Mouse (Mus musculus) induced T-regulatory cell, adult 2 months (primary cell): ENCODE results near the gene Hoxb7.
A peak's percentile ranks its signal among the peaks of the same experiment; 100 is the strongest.

Experiments
- DNase-seq: peaks from one replicate; pipeline ENCODE4 v3.0.0-alpha.2; 2012; ENCODE audit warnings: low read depth

The Hoxb7 gene

DNA sequence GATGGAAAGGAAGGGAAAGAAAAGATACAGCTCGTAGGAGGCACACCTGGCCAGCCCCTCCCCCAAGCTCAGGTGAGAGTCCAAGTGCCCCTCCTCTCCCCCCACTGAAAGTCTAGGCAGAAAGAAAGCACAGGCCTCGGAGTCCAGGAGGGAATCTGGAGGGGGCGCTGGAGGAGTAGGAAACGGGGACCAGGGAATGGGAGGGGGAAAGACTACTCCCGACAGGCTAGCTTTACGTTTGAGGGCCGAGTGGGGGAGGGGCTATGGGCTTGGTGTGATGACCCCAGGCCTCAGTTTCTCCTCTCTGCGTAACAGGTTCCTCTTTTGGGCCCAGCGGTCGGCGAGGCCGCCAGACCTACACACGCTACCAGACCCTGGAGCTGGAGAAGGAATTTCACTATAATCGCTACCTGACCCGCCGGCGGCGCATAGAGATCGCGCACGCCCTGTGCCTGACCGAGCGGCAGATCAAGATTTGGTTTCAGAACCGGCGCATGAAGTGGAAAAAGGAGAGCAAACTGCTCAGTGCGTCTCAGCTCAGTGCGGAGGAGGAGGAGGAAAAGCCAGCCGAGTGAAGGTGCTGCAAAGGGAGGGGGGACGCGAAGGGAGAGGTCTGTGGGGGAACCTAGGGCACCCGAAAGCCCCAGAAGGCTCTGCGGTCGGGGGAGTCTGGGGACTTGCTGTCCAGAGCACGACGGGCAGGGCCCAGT lies 14.1 kb downstream of the Hoxb7 start:
- DNase-seq, result no peak

GRCm38 (mm10) chr11:96301064-96301431 lies 14.6 kb downstream of the Hoxb7 start:
- DNase-seq, result no peak

DNA sequence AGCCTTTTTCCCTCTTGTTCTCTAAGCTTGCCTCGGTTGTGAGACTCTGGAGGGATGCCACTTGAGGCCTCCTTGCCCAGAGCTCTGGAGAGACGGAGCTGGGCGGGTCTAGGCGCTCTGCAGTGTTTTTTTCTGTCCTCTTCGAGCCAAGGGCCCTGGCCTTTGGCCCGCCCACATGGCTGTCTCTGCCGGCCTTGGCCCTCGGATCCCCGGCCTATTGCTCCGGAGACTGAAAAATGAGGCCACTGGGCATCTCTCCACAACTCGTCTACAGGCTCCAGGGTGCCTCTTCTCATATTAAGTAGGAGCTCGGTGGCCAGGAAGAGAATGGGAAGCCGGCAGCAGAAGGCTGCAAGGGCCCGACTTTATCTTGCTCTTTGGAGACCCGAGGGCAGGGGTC lies 15.4 kb downstream of the Hoxb7 start:
- DNase-seq, result no peak

- DNase-seq, result no peak
Measured at GRCm38 (mm10) chr11:96302381-96303150, 16.1 kb downstream of the Hoxb7 start.

- DNase-seq, result peak; percentile 78
Measured at GRCm38 (mm10) chr11:96303151-96304099, 17.0 kb downstream of the Hoxb7 start, which contains the start of gene Hoxb5. TSS of gene Hoxb5 (plus strand) at chr11:96303336.

DNA sequence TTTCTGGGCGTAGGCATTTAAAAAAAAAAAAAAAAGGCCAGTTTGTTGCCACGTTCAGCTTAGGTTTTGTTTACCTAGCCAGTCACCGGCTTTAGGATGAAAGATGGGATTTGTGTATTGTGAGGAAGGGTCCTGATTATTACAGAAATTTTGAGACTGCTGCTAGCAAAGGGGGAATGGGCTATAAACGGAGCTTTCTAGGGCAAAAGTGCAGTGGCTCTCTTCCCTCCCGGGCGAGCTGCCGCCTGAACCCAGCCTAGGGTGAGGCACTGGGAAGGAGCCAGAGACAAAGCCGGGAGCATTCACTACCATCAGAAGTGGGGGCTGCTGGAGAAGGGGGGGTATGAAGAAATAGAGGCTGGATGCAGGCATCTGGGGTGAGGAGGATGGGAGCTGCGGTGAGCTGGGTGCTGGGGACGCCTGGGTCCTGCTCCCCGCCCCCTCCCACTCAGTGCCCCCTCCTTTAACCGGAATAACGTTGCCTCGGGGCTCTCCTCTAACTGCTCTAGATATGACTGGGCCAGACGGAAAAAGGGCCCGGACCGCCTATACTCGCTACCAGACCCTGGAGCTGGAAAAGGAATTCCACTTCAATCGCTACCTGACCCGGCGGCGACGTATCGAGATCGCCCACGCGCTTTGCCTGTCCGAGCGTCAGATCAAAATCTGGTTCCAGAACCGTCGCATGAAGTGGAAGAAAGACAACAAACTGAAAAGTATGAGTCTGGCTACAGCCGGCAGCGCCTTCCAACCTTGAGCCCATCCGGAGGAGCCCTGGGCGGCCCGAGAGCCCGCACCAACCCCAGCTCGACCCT lies 18.2 kb downstream of the Hoxb7 start:
- no peak for DNase-seq

DNA sequence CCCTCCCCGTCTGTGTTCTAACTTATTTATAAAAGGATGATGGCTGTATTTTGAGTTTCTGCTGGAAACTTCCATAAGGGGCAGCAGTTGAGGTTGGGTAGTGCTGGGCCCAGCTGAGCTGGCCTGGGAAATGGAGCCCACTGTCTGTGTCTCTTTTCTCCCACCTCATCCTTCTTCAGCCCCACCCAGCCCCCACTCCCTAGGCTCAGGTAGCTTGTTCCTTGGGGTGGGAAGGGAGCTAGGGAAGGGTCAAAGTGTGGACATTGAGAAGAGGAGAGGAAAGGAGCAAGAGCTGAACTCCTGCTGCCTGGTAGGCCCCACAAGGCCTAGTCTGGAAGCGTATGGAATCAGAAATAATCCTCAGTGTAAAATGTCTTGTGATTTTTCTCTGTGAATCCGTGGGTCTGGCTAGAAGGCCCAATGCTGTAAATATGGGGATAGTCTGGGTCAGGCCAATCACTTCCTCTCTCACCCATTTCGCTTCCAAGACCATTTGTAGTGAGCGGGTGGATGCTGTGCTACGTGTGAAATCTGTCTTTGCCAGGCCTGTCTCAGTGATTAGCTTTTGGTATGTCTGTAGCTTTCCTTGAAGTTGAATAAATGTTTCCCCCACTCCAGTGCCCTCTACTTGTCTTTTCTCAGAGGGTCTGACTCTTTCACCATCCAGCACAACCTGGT lies 19.2 kb downstream of the Hoxb7 start:
- DNase-seq, result no peak

DNA sequence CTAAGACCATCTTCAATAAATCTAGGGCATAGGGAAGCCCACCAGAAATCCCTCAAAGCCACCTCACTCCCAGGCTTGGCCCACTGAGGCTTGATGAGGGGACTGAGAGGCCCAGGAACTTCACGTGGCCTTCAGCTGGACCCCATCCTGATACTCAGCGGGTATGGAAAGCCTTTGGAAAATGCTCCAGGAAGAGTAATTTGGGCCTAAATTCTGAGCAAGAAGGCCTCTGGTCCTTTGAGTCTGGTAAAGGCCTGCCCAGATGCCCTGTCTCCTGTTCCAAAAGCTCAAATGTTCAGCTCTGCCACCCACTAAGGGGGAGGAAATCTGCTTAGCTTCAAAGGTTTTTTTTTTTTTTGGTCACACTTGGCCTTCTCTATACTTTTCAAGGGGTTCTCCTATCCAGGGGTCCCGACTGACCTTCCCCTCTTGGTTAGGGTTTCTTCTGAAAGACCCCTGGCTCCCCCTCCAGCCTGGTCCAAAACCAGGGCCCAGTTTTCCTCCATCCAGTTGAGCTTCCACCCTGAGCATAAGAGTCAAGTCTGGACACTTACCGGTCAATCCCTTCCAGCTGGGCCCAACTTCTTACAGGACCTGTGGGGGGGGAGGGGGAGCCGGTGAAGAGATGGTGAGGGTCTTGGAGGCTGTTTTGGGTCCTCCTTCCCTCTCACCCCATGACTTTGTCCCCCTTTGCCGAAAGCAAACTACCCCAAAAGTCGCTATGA lies 19.9 kb downstream of the Hoxb7 start:
- no peak for DNase-seq

DNA sequence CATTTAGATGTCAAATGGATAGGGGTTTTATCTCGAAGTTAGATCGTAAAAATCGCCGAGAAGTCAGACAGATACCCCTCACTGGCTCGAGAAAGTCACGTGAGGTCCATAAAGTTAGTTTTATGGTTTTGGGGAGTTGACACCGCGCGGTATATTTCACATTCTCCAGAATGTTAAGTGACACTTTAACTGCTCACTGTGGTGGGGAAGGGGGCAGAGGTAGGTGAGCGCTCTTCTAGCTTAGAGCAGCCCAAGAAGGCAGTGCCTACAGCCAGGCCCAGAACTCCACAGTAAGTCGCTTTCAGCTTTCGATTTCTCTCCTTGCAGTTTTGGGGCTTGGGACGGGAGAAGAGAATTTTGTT lies 20.5 kb downstream of the Hoxb7 start:
- DNase-seq, result no peak

DNA sequence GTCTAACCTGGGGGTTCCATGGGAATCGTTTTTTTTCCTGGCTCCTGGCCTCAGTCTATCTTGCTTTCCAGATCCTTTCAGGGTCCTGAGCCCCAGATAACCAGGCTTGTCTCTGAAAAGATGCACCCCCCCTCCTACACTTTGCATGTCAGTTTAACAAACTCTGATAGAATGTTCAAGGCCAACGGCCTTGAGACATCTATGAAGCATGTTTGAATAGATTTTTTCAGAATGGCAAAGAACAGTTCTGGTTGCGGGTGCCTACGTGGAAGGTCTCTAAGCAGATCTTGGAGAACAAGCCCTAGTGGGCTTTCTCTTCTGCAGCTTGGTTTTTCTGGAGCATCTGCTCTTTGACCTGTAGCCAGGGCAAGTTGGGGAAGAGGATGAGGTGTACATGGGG lies 22.3 kb downstream of the Hoxb7 start:
- no peak for DNase-seq

DNA sequence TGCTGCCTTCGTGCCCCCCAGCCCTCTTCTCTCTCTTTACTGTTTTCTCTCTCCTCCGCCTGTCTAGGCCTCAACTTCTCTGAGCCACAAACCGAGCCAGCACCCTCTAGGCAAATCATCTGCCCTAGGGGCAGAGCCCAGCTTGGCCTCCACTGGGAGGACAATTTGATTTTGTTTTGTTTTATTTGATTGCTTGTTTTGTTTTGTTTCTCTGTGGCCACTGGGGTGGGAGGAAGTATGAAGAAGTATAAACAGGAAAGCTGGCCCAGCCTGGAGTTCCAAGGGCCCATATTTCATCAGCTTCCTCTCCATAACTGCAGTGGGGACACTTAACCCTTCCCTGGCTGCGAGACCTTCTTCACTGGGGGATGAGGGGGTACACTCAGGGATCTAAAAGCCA lies 22.9 kb downstream of the Hoxb7 start:
- DNase-seq, result no peak

DNA sequence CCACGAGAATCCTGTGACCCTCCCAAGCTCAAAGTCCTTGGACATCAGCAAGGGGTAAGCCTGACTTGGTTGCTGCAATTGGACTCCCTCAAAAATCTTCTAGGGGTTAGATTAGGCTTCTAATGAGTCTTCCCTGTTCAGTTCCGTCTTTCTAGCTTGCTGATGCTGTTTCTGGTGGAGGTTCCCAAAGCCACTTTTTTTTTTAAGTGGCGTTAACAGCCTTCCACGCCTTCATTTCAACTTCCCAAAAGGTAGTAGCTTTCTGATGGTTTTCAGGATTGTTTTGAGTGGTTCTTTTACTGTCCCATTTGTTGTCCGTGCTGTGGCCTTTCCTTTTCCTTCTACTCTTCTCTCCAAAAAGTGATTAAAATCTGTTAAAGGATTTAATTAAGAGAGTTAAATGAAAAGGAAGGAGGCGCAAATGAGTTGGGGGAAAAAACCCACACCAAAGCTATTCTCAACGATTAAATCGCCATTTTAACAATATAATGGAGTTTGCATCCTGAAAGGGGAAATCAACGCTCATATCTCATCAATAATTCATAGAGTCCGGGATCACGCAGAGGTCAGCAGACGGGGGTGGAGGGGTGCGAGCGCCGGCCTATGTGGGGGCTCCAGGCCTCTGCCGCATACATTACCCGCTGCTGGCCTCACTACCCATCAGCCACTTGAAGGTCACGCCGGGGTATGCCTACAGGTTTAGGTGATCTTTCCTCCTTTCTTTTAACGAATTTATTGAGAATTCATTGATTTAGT lies 23.9 kb downstream of the Hoxb7 start:
- DNase-seq, result no peak

- no peak for DNase-seq
Measured at GRCm38 (mm10) chr11:96311097-96311496, 24.7 kb downstream of the Hoxb7 start.

- peak; percentile 82 for DNase-seq
Measured at GRCm38 (mm10) chr11:96311520-96312417, 25.3 kb downstream of the Hoxb7 start.

- peak; percentile 9 for DNase-seq
Measured at GRCm38 (mm10) chr11:96313134-96313533, 26.7 kb downstream of the Hoxb7 start.

GRCm38 (mm10) chr11:96313806-96314428 lies 27.5 kb downstream of the Hoxb7 start:
- no peak for DNase-seq

- peak; percentile 51 for DNase-seq
Measured at GRCm38 (mm10) chr11:96314671-96315343, 28.4 kb downstream of the Hoxb7 start.

GRCm38 (mm10) chr11:96315344-96315681 lies 28.9 kb downstream of the Hoxb7 start:
- DNase-seq, result no peak
